Mouse (Mus musculus) left cerebral cortex, adult 9 months (tissue): ENCODE data around the gene Col4a1.
A peak's percentile ranks its signal among the peaks of the same experiment; 100 is the strongest.

ENCODE experiments used
- DNase-seq, 2 experiments: peaks; one replicate each; pipeline ENCODE4 v3.0.0; 2022; ENCODE audit warnings: low spot score in 2 of 2

Gene Col4a1

GRCm38 (mm10) chr8:11331561-11331960, 18.9 kb upstream of the Col4a1 start:
- no peak for DNase-seq

GRCm38 (mm10) chr8:11327722-11328417, 15.2 kb upstream of the Col4a1 start:
- DNase-seq, result no peak

GRCm38 (mm10) chr8:11327298-11327697, 14.7 kb upstream of the Col4a1 start:
- no peak for DNase-seq

- no peak for DNase-seq
Measured at GRCm38 (mm10) chr8:11324801-11325395, 12.3 kb upstream of the Col4a1 start.

GRCm38 (mm10) chr8:11323681-11324080, 11.1 kb upstream of the Col4a1 start:
- no peak for DNase-seq

DNA sequence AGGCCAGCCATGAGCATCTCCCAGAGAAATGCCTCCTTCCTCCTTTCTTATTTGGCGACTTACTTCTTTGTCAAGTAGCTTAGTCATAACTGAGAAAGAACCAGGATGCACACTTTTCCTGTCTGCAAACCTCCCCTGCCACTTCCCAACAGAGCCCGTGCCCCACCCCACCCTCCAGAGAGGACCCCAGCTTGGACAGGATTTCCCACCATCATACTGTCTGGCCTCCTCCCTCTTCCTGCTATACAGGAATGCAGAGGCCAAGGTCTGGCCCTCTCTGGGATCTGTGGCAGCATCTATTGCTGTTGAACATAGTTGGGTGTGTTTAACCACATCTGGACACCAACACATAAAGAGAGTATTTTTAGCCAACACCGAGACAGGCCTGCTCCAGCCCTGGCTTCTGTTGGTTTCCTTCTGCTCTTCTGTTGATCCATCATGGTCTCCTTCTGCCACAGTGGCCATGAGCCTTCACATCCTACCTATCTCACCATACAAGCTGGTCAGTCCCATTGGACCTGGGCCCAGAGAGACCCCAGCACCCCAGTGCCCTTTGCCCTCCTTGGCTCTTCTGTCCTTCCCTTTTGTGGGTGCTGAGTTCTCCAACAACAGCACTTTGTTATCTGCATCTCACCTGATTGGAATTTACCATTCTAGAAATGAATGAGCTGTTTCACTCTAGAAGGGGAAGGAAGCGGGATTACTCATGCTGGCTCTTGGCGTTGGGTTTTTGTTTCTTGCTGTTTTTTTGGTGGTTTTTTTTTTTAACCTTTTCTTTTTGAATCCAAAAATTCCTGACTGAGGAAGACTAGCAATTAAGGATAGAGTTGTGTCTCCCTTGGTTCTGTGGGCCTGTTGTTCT, 10.3 kb upstream of the Col4a1 start:
- DNase-seq, result no peak

DNA sequence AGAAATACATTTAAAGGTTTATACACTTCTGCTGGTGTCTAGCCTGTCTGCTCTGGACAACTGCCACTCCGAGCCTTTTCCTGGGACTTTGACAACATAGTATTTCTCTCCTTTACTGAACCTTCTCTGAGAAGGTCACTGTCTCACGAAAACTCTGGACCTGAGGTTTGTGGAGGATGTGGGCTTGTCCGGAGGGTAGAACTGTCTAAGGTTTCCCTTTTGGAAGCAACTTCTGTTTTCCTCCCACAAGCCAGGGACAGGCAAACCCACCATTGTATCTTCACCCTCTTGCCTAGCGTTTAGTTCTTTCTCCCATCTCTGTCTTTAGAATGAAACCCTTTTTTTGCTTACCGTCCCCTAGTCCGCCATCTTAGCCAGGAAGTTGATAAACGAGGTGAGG, 9.2 kb upstream of the Col4a1 start:
- no peak for DNase-seq

DNA sequence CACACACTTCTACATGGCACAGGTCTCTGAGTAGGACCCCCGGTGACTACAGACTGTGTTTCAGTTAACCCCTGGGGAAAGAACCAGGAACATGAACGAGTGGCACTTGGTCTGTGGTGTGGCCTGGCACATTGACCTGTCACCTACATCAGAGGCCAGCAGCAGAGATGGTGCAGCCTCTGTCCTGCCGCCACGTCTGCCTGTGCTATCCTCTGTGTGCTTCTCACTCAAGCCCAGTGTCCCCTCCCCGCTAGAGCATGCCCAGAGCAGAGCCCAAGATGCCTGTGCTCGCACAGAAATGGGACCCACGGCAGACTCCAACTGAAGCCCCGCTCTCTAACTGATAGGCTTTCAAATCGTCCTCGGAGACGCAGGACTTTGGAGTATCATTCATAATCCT, 6.8 kb upstream of the Col4a1 start:
- no peak for DNase-seq

- DNase-seq, result no peak
Measured at GRCm38 (mm10) chr8:11316118-11316517, 3.5 kb upstream of the Col4a1 start.

GRCm38 (mm10) chr8:11315179-11315943, 2.7 kb upstream of the Col4a1 start:
- DNase-seq, result no peak

- no peak for DNase-seq
Measured at GRCm38 (mm10) chr8:11314613-11315012, 2.0 kb upstream of the Col4a1 start.

DNA sequence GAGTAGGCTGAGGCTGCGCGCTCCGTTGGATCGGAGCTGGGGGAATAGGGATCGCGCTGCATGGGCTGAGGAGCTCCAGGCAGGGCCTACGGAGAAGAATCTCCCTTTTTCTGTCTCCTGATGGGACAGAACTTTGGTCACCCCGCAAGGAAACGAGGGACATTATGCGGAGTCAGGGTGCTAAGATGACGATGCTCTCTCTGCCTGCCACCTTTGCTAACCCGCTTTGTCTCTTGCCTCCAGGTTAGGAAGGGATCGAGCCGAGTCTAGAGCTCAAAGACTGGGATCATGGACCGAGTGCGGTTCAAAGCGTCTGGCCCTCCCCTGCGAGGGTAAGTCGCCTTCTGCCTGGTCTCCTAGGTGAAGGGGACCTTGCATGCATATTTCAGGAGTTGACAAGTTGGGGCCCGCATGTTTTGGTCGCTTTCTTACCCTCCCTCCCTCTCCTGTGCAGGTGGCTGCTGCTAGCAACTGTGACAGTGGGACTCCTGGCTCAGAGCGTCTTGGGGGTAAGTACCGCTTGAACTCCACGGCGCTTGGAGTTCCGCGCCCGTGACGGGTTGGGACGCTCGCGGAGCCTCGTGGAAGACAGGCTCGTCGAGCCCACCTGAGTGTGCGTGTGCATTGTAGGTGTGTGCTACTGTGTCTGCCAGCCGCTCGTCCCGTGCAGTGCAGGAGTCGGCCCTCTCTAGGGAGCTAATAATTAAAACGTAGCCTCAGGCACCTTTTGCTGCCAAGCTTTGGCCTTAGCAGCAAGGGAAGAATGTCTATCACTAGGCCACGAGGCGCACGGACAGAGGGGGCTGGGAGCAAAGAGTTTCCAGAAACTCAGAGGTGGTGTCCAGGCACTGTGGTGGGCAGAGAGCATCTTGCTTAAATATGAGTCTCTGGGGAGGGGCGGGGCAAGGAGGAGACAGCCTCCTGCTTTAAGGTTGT, 818 bp upstream of the Col4a1 start:
- no peak for DNase-seq

- DNase-seq, result peak in 1 of 2 experiments; percentile 12
Measured at GRCm38 (mm10) chr8:11311681-11312348, 811 bp downstream of the Col4a1 start.

DNA sequence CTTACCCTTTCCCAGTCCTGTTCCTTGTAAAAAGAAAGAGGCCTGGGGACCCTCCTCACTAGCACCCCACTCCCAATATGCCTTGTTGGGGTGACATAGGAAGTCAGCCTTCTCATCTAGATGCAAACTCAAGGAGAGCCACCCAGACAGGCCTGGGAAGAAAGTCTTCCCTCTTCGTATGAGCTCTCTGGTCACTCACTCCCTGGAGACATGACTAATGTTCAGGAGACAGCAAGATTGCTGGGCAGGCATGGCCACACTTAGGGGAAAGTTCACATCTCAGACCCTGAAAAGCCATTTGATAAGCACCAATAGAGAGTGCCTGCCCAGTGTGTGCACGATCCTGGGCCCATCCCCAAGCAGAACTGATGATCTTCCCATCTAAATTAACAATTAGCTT, 2.6 kb downstream of the Col4a1 start:
- DNase-seq, result no peak

GRCm38 (mm10) chr8:11309226-11309625, 3.4 kb downstream of the Col4a1 start:
- DNase-seq, result no peak

GRCm38 (mm10) chr8:11308570-11308998, 4.0 kb downstream of the Col4a1 start:
- no peak for DNase-seq

DNA sequence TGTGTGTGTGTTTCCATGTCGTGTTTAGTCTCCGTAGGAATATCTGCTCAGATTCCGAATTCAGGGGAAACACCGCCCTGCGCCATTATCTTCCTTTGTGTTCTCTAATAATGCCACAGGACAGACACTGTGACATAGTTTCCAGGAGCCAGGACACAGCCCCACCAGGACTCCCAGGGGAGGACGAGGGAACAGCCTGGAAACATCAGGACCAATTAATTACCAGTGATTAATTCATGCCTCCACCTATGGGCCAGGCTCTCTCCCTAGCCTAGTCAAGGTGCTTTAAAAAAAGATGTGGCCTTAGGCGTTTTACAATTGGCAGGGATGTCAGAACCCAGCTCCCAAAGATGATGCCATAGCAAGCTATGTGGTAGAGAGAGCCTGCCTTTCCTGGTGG, 5.2 kb downstream of the Col4a1 start:
- no peak for DNase-seq

GRCm38 (mm10) chr8:11305539-11305938, 7.1 kb downstream of the Col4a1 start:
- DNase-seq, result no peak

DNA sequence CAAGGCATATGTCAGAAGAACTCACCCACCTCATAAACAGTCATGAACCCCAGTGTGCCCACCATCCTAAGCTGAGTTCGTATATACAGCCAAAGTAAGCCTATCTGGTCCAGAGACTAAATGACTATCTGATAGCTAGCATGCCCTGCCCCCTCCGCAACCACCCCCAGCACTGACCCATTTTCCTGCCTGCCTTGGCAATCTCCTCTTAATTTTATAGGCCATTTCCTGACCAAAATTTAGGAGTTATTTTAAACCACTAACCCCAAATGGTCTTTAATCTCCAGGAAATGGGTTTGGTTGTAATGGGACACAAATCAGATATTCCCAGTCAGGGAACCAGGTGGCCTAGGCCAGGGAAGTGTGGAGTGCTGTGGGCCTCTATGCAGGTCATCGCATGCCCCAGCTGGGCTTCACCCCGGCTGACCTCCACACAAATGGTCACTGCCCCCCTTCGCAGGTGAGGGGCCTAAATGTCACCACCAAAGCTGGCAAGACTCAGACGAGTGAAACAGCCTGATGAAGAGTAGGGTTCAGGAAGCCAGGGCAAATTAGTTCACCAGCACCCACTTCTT, 8.5 kb downstream of the Col4a1 start:
- no peak for DNase-seq

DNA sequence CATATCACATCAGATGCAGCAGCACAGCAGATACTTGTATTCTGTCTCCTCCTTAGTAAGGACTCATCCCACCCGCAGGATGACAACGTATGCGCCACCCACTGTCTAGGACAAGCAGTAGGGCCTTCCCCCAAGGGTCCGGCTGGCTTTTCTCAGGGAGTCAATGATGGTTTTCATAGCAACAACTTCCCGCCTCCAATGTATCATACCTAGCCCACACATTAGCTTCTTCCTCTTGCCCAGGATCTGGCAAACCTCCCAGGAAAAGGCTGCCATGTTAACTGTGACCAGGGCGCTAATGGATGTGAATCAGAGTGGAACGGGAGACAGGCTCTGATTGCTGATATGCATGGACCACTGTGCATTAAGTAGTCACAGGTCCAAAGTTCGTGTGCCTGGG, 12.2 kb downstream of the Col4a1 start:
- DNase-seq, result peak in 1 of 2 experiments; percentile 31
